ENCODE assay signal across 29 mouse cellular contexts in the genomic region with DNA sequence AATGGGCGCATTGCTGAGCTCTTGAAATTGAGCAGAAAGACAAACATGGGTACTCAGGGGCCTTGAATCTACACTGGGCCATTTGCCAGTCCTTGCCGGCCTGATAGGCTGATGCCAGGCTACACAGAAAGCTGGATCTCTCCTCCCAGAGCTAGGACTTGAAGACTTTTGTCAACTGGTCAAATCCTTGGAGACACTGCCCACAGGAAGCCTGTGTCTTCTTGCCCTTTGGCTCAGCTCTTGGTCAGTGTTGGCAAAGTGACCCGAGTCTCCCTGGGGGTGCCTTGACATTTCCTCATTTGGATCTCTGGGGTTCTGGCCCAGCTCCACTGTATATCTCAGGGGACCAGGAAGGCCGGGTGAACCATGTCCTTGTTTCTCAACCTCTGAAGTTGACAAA. TPM values are rescaled to one million over a fixed set of nuclear protein-coding genes. Genes with fewer than 3 reads are reported as not detected.
A peak's percentile ranks its signal among the peaks of the same experiment; 100 is the strongest.
DNase-seq lines count a peak whose midpoint lies in the region; ATAC-seq and TF ChIP-seq lines count a peak whose summit lies in the region.
"Had no signal": no experiment of that assay in that cellular context is flagged by ENCODE, and none has a peak within 500 bp of the region (broad histone marks: within the 10 kb centered on the region; RNA-seq: fewer than 3 reads in every experiment).

No protein-coding gene starts in this region.

- H3K4me1 ChIP-seq in lung, adult 2 months (ENCODE audit: control insufficient read depth, insufficient read depth, low read length) = no peaks in the 10 kb centered on the region; the same call in 1 of the 2 replicates
- H3K4me1 ChIP-seq in hindbrain, embryonic 14.5 days (replicated peaks; ENCODE audit: control insufficient read depth, insufficient read depth, low read length) = no peaks in the 10 kb centered on the region
- H3K4me1 ChIP-seq: heart, embryonic 13.5 days; megakaryocyte, embryonic 14.5 days had no signal

- H3K9me3 ChIP-seq in hindbrain, embryonic 14.5 days (ENCODE audit: control insufficient read depth, low read length) = no peaks in the 10 kb centered on the region
- H3K9me3 ChIP-seq: G1E; heart, embryonic 13.5 days had no signal

- no peak overlapping the region for H3K27ac ChIP-seq in hindbrain, embryonic 14.5 days
- H3K27ac ChIP-seq: heart, embryonic 13.5 days; hindbrain, postnatal 0 days; left cerebral cortex, adult 2 months had no signal

- H3K9ac ChIP-seq in hindbrain, embryonic 14.5 days = no peak overlapping the region
- H3K9ac ChIP-seq: heart, embryonic 13.5 days; lung, embryonic 14.5 days had no signal

- no peak for ATAC-seq in hindbrain, embryonic 14.5 days (ENCODE audit: low FRiP score)
- ATAC-seq: forebrain, embryonic 16.5 days; hindbrain, postnatal 0 days had no signal

- no peak for TF ChIP-seq CTCF in lung, adult 2 months (IDR thresholded peaks at IDR 0.05; ENCODE audit: insufficient read depth, low read length)

- no peak overlapping the region for H3K4me2 ChIP-seq in hindbrain, embryonic 14.5 days (replicated peaks)
- H3K4me2 ChIP-seq: heart, embryonic 13.5 days; liver, embryonic 11.5 days; lung, embryonic 14.5 days had no signal

- no peak for TF ChIP-seq POLR2A in lung, adult 2 months (IDR thresholded peaks at IDR 0.05; ENCODE audit: borderline replicate concordance, extremely low read depth, low read depth, low read length)

- H3K4me3 ChIP-seq in lung, adult 2 months (replicated peaks; ENCODE audit: extremely low read depth, low read depth, low read length) = no peak overlapping the region
- H3K4me3 ChIP-seq in hindbrain, embryonic 14.5 days (replicated peaks; ENCODE audit: low read length) = no peak overlapping the region
- H3K4me3 ChIP-seq: heart, embryonic 13.5 days; left cerebral cortex, adult 2 months; megakaryocyte, embryonic 14.5 days had no signal

- H3K36me3 ChIP-seq in hindbrain, embryonic 14.5 days (replicated peaks; ENCODE audit: control insufficient read depth, insufficient read depth) = no peaks in the 10 kb centered on the region
- H3K36me3 ChIP-seq: G1E; heart, embryonic 13.5 days had no signal

- peak; percentile 27 to 31 for DNase-seq in cerebellum, postnatal 14 days
- no peak for DNase-seq in cerebellum, adult 11 months
- DNase-seq in lung, adult 18-20 months = peak; percentile 59 to 77
- no peak for DNase-seq in lung, adult 2 months
- DNase-seq in adrenal gland, adult 8-10 months = peak; percentile 70
- peak; percentile 41 for DNase-seq in lung, postnatal 25 days (ENCODE audit: low spot score)
- no peak for DNase-seq in hindbrain, embryonic 14.5 days (ENCODE audit: low spot score)
- DNase-seq in kidney, adult 18-20 months = no peak
- DNase-seq: cerebellum, adult 9-11 months; embryo, embryonic 11 days; heart, postnatal 4 days; kidney, adult 11 months; kidney, postnatal 14 days; lung, embryonic 14.5 days; midbrain, embryonic 14.5 days; retina, postnatal 1 day; right cerebral cortex, postnatal 4 days had no signal

- H3K27me3 ChIP-seq in hindbrain, embryonic 14.5 days (ENCODE audit: control insufficient read depth, insufficient read depth, low read length) = no peaks in the 10 kb centered on the region
- H3K27me3 ChIP-seq: heart, embryonic 13.5 days had no signal

- 51% methylated on average over 4 of the region's 4 CpGs for WGBS in lung, adult 2 months
- 87% methylated on average over 4 of the region's 4 CpGs for WGBS in hindbrain, embryonic 14.5 days

RNA-seq across cellular contexts. Expression of gene Kcne2, which starts 16.7 kb away (rescaled TPM):
- polyA plus RNA-seq in lung, adult 2 months (2012; rRNA removed) = 12.5 and 17.5 TPM in 2 replicates
- not detected for total RNA-seq in adrenal gland, adult 8-10 months (2022)
- 32.3 and 53.8 TPM in 2 replicates for polyA plus RNA-seq in hindbrain, embryonic 14.5 days (2014; fragmentation: Nextera tagmentation; extraction: Ambion mirVana)
- total RNA-seq: granulocyte monocyte progenitor cell, adult 5-6 weeks had no signal
- polyA plus RNA-seq: G1E had no signal

RNA-seq across cellular contexts. Expression of gene Smim11, which starts 25.6 kb away (rescaled TPM):
- polyA plus RNA-seq in lung, adult 2 months (2012; rRNA removed) = 22.4 and 22.9 TPM in 2 replicates
- total RNA-seq in adrenal gland, adult 8-10 months (2022) = 10 to 100 TPM; 52.1 to 83.0 (median 64.7) TPM
- polyA plus RNA-seq in hindbrain, embryonic 14.5 days (2014; fragmentation: Nextera tagmentation; extraction: Ambion mirVana) = 63.8 and 66.1 TPM in 2 replicates

RNA-seq across cellular contexts. Expression of gene Fam243, which starts 45.7 kb away (rescaled TPM):
- polyA plus RNA-seq in lung, adult 2 months (2012; rRNA removed) = not detected in 2 replicates
- total RNA-seq in adrenal gland, adult 8-10 months (2022) = under 1 TPM in 1 of 4 experiments, not detected in 3; 0.13 TPM
- polyA plus RNA-seq in hindbrain, embryonic 14.5 days (2014; fragmentation: Nextera tagmentation; extraction: Ambion mirVana) = 0.17 and 0.20 TPM in 2 replicates
- total RNA-seq: granulocyte monocyte progenitor cell, adult 5-6 weeks; hindbrain, postnatal 0 days; left cerebral cortex, adult 2 months had no signal
- polyA plus RNA-seq: embryonic facial prominence, embryonic 14.5 days; G1E; heart, embryonic 13.5 days; hindbrain, postnatal 0 days; limb, embryonic 11.5 days; liver, embryonic 11.5 days; lung, embryonic 14.5 days; midbrain, embryonic 14.5 days; neural tube, embryonic 14.5 days; stomach, embryonic 16.5 days had no signal

Comparison
In these comparisons a context has a peak if more than half of its experiments do, and no peak if none do; other contexts are left out.
1. DNase-seq: peak in cerebellum, postnatal 14 days (2 of 2), lung, adult 18-20 months (2 of 2), adrenal gland, adult 8-10 months (single experiment) and lung, postnatal 25 days (single experiment); none in cerebellum, adult 11 months (single experiment), lung, adult 2 months (single experiment), hindbrain, embryonic 14.5 days (single experiment) and kidney, adult 18-20 months (single experiment).